Mouse (Mus musculus): Measurements from ENCODE around the gene Zfp719. TPM values are rescaled to one million over a fixed set of nuclear protein-coding genes. Genes with fewer than 3 reads are reported as not detected.

Zfp719 gene
- total RNA-seq, 2 experiments from 2014 or later, result 19.9 to 25.9 TPM

DNA sequence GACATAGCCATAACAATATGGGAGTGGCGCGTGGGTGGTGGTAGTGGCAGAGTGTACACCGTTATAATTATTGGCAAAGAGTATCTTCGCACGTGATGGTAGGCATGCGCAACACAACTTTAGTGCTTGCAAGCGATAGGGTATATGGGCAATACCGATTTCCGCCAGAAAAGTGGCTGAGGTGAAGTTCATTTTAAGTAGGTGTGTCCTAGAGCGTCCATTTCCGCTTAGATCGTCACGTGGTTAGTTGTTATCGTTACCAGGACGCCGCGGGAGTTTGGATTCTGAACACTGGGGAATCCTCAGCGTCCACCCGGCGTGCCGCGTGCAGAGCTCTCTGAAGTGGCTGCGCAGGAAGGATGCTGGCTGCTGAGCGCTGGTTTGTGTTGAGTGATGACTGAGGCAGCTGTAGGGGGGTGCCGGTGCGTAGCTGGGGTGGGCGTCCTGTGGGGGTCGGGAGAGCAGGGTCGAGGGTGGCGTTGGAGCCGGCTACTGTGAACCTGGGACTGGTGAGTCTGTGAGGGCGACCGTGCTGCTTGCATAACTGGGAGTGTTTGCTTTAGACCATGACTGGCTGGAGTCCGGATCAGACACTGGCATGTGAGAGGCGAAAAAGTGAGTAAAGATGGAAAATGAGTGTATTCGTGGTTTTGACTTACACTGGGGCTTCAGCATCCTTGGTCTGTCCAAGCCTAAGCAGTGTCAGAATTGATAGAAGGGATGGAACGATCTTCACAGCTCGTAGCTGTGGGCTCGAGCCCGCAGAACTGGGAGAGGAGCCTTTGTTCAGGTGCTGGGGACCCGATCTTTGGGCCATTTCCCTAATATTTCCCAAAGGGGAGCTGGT, 27.7 kb downstream of the Zfp719 start, which contains the start of gene Zfp819:
Gene Zfp819 (plus strand): TSS at position 274 of the 847 bp plus-strand sequence.
- peak; percentile 77 to 78 for DNase-seq (ENCODE audit: low spot score in 2 of 2)

DNA sequence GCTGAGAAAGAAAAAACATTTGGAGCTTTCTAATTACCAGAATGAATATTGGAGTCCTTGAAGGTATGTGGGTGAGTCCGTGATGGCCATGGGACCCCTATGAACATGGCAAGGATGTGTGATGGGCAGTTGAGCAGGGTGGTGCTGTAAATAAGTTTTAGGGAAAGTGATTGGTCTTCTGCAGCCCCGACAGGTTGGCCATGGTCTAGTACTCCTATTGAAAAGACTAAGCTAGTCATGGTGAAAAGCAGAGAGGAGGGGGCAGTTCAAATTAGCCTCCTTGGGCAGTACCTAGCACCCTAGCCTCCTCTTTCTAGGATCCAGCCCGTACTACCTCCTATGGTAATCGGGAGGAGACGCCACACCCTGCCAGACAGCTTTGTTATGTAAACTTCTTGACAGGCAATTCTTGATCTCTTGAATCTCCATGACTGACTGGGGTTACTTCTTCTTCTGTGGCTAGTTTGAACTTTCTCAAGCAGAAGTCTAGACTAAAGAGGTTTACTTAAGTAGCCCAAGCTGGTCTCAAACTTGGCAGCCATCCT, 28.4 kb downstream of the Zfp719 start:
- DNase-seq (ENCODE audit: low spot score in 2 of 2), result no peak

DNA sequence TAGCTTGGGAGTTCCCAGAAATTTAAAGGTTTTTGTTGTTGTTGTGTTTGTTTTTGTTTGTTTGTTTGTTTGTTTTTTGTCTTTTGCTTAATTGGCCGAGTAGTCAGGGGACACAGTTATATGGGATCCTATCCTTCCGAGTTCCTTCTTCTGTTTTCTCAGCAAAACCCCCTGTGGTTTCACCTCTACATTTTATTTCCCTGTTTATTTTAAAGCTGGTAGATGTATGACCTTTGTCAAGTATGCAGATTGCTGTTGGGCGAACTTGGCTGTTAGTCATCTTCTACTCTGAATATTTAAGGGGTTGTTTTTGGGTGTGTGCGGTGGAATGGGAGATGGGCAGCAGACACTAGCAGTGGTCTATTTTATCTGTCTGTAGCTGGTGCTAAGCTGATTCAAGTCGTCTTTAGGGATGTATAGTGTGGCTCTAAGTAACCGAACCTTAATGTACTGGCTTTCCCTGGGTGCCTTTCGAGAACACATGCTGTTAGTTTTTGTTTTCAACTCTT, 29.0 kb downstream of the Zfp719 start:
- DNase-seq (ENCODE audit: low spot score in 2 of 2), result no peak

DNA sequence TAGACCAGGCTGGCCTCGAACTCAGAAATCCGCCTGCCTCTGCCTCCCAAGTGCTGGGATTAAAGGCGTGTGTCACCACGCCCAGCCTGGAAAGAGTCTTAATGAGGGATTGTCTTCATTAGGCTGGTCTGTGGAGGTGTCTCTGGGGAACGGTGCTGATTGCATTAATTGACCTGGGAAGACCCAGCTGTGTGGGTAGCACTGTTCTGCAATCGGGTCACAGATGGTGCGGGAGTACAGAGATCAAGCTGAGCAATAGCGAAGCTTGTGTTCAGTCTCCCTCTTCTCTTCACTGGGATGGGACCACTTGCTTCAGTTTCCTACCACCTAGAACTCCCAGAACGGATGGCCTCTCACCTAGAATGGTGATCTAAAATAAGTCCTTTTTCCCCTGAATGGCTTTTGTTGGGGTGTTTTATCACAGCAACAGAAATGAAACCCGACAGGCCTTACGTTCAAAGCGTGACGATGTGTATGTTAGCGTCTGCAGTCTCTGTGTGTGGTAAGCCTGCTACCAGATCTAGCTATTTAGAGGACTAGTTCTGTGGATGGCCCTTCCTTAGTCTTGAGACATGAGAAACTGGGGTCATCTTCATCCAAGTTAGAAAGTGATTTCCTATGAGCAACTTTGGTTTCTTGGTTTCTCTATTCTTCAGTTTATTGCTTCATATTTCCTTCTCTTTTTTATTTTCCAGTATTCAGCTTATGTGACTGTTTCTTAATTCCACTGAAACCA, 34.6 kb downstream of the Zfp719 start:
- DNase-seq (ENCODE audit: low spot score in 2 of 2), result no peak

DNA sequence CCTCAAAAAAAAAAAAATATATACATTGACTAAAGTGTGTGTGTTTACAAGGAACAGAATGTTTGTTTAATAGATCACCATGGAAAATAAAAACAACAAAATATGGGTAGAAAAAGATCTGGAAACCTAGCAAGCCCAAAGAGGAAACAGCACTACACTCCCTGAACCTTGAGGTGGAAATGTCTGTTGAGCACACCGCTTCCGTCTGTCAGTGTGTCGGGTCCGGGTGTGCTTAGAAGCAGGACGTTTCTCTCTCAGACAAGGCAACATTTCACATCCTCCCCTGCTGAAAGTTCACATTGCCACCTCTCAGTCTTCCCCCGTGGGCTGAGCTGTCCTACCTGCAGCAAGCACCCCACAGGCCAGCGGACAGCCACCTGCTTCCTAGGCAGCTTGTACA, 43.5 kb downstream of the Zfp719 start:
- DNase-seq (ENCODE audit: low spot score in 2 of 2), result no peak

DNA sequence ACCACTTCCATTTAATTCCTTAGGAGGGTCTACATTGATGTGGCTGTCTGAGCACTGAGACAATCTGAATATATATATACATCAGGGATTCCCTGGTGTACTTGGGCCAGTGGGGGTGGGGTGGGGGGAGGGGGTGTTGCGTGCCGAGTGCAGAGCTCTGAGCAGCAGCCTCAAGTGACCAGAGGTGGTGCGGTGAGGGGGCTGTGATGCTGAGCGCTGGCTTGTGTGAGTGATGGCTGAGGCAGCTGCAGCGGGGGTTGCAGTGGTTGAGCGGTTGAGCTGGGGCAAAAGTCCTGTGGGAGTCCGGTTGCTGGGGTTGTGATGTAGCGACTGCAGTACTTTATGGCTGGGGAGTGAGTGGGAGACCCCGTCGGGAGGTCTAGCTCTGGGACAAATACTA, 44.4 kb downstream of the Zfp719 start:
- DNase-seq (ENCODE audit: low spot score in 2 of 2), result no peak

DNA sequence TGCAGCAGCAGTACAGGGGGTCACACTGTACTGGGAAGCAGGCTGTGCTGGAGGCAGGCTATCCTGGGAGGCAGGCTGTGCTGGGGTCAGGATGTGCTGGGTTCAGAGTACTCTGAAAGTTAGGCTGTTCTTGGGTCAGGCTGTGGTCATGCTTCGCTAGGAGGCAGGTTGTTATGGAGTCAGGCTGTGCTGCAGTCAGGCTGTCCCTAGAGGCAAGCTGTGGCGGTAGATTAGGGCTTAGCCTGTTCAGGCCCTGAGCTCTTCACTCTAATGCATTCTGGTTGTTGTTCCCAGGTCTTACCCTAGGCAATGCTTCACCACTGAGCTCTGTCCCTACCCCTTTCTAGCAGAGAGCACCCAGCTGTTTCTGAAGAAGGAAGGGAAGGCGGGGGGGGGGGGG, 45.7 kb downstream of the Zfp719 start:
- DNase-seq (ENCODE audit: low spot score in 2 of 2), result no peak

DNA sequence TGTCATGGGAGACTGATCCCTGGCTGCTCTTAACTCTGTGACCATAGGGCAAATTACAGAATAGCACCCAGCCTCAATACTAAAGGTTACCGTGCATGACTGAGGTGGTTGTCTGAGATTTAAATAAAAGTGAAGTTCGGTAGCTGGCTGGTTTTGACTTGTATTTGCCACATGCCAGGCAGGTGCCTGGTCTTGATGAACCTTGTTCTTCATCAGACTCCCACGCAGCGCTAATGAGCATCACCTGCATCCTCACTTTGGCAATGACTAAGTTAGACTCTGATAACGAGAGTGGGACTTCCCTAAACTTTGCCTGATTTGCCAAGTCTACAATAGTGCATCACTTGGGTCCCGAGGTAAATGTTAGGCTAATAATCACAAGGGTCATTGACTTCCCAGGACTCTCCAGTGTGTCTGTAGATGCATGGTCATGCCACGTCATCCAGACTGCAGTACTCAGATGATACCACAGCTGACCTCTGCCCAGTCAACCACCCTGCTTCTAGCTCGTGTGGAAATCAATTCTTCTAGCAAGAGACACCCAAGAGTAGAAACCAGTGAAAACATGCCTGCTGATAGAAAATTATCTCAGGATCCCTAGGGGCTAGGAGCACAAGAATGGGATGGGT, 46.5 kb downstream of the Zfp719 start:
- DNase-seq (ENCODE audit: low spot score in 2 of 2), result no peak

DNA sequence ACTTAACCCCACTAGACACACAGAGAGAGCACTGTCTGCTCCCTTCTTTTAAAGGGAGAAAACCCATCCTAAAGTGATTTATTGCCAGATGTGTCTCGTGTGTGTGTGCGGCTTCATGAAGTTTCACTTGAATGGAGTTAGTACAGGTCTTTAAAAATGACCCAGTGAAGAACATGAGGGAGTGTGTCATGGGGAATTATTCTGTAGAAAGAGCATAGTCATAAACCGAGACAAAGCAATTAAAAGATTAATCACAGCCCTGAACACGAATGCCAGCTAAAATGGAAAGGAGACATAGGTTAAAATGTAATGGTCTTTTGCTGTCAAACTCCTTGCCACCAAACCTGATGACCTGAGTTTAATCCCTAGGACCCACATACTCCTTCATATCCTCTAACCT, 54.5 kb downstream of the Zfp719 start:
- no peak for DNase-seq (ENCODE audit: low spot score in 2 of 2)

DNA sequence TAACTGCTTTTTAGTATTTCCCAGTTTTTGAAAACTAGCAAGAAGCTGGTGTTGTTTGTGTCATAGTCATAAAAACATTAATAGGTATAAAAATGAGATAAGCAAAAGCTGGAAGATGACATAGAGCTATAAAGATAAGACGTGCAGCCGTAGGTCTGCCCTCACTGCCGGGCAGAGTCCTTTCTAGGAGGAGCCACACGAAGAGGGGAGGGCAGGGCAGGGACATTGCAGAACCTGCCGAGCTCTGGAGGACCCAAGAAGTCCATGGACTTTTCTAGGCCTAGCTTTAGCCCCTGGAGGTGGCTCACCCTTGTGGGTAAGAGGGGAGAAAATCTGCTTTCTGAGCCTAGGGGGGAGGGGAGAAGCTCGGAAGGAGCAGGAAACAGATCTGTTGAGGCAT, 55.1 kb downstream of the Zfp719 start, which contains the start of gene Ceacam18:
Gene Ceacam18 (plus strand): TSS at position 208 of the 400 bp plus-strand sequence.
- no peak for DNase-seq (ENCODE audit: low spot score in 2 of 2)

DNA sequence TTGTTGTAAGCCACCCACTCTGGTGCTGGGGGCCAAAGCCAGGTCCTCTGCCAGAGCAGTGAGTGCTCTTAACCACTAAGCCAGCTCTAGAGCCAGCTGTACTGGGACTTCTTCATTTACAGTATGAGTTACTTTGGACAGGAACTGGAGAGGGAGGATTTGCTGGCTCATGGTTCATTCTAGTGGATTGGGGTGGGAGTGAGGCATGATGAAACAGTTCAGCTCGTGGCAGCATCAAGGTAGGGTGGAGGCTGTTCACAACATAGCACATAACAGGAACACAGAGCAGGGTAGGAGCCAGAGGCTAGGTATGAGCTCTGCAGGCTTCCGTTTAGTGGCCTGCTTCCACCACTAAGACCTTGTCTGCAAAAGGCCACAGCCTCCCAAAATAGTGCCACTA, 56.8 kb downstream of the Zfp719 start:
- DNase-seq (ENCODE audit: low spot score in 2 of 2), result no peak

DNA sequence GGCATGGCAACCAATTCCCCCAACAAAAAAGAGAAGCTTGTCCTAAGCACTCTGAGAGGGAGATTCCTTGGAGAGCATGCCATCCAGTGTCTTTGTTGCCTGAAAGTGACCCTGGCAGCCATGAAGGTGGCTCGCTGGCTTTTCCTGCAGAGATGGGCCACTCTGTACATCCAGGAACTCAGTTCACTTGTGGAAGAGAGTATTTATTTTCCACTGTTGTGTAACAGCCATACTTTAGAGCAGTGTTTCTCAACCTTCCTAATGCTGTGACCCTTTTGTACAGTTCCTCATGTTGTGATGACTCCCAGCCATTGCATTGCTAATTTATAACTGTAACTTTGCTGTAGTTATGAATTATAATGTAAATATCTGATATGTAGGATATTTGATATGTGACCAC, 57.7 kb downstream of the Zfp719 start:
- DNase-seq (ENCODE audit: low spot score in 2 of 2), result no peak

DNA sequence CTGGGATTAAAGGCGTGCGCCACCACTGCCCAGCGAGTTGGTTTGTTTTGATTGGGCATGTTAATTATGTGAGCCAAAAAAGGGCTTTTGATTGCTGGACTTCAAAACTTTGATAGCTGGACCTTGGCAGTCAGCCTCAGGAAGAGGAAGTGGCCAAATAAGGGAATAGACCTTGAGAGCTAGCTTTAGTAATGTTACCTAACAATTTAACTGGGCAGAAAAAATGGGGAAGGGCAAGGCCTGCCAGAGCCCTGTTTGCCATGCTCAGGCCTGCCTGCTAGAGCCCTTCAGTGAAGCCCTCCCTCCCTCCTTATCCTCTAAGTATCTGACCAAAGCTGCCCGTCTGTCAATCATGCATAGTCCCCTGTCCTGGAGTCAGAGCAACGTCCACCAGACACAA, 63.2 kb downstream of the Zfp719 start:
- DNase-seq (ENCODE audit: low spot score in 2 of 2), result no peak

Other genes starting within 250 kb of the Zfp719 start
- gene Siglecf, start 228.3 kb upstream of the Zfp719 start, total RNA-seq (2021), result 1 to 10 TPM in 1 of 2 experiments, under 1 TPM in 1; 0.49 to 1.0 TPM
- under 1 TPM in 1 of 2 experiments, not detected in 1; 0.22 TPM for gene Siglecg, start 171.4 kb upstream of the Zfp719 start, total RNA-seq (2021)
- not detected for gene Lim2, start 151.9 kb upstream of the Zfp719 start, total RNA-seq (2021)
- gene Nkg7, start 142.5 kb upstream of the Zfp719 start, total RNA-seq (2021), result not detected
- not detected for gene Cldnd2, start 138.8 kb upstream of the Zfp719 start, total RNA-seq (2021)
- 10 to 100 TPM; 61.8 to 68.0 TPM for gene Etfb, start 135.5 kb upstream of the Zfp719 start, total RNA-seq (2021)
- 1 to 10 TPM; 2.0 to 2.1 TPM for gene Gm45233, start 135.5 kb upstream of the Zfp719 start, total RNA-seq (2021)
- gene Vsig10l, start 116.5 kb upstream of the Zfp719 start, total RNA-seq (2021), result 1 to 10 TPM; 3.6 to 5.5 TPM
- 10 to 100 TPM; 51.1 to 51.6 TPM for gene Iglon5, start 89.5 kb upstream of the Zfp719 start, total RNA-seq (2021)
- not detected for gene 4931406B18Rik, start 73.7 kb upstream of the Zfp719 start, total RNA-seq (2021)
- 1 to 10 TPM; 5.5 to 8.4 TPM for gene Cd33, start 35.2 kb upstream of the Zfp719 start, total RNA-seq (2021)
- gene Zfp658, start 17.4 kb upstream of the Zfp719 start, total RNA-seq (2021), result 1 to 10 TPM; 6.4 to 6.5 TPM
- under 1 TPM in 1 of 2 experiments, not detected in 1; 0.36 TPM for gene Zfp819, start 27.6 kb downstream of the Zfp719 start, total RNA-seq (2021)
- under 1 TPM in 1 of 2 experiments, not detected in 1; 0.16 TPM for gene Ceacam18, start 55.1 kb downstream of the Zfp719 start, total RNA-seq (2021)
- gene Siglece, start 80.6 kb downstream of the Zfp719 start, total RNA-seq (2021), result 1 to 10 TPM in 1 of 2 experiments, under 1 TPM in 1; 0.71 to 1.0 TPM
- 10 to 100 TPM; 15.0 to 15.2 TPM for gene Ctu1, start 92.4 kb downstream of the Zfp719 start, total RNA-seq (2021)
- gene Klk14, start 110.8 kb downstream of the Zfp719 start, total RNA-seq (2021), result under 1 TPM in 1 of 2 experiments, not detected in 1; 0.27 TPM
- not detected for gene Klk13, start 133.0 kb downstream of the Zfp719 start, total RNA-seq (2021)
- not detected for gene Klk12, start 189.3 kb downstream of the Zfp719 start, total RNA-seq (2021)
- not detected for gene Klk11, start 195.0 kb downstream of the Zfp719 start, total RNA-seq (2021)
- under 1 TPM; 0.31 to 0.43 TPM for gene Klk10, start 201.4 kb downstream of the Zfp719 start, total RNA-seq (2021)
- not detected for gene Klk9, start 212.3 kb downstream of the Zfp719 start, total RNA-seq (2021)
- 10 to 100 TPM; 23.5 to 25.0 TPM for gene Klk8, start 218.0 kb downstream of the Zfp719 start, total RNA-seq (2021)
- gene Klk7, start 231.7 kb downstream of the Zfp719 start, total RNA-seq (2021), result under 1 TPM; 0.29 to 0.62 TPM
- not detected for gene Klk6, start 244.9 kb downstream of the Zfp719 start, total RNA-seq (2021)